Comparison of ENCODE assay signal across 10 mouse cellular contexts in the genomic region with DNA sequence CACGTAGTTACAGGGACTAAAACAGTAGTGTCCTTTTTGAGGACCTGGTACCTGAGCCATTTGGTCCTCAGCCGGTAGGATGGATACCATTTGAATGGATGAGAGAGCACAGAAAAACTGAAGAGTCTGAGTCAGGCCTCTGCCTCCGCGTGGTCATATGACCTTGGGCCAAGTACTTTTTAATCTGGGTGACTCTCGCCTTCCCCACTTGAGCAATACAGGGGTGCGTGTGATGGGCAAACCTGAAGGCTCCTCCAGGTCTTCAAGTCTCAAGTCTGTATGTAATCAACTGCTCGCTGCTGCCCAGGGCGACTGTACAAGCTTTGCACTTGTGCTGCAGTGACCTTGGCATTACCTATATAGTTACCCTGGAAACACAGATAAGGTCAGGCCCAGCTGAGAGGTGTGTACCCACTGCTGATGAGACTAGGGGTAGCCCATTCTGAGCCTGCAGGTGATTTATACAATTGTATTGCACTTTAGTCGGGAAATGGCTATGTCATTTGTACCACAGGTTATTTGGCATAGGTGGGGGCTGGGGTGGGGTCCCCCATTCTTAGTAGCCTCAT.
DNase-seq lines count a peak whose midpoint lies in the region; ATAC-seq and TF ChIP-seq lines count a peak whose summit lies in the region.
"Had no signal": no experiment of that assay in that cellular context is flagged by ENCODE, and none has a peak within 500 bp of the region (broad histone marks: within the 10 kb centered on the region; RNA-seq: fewer than 3 reads in every experiment).

No protein-coding gene starts in this region.

- 71% methylated on average over 9 of the region's 9 CpGs for WGBS in lung, embryonic 14.5 days
- 66% methylated on average over 9 of the region's 9 CpGs for WGBS in lung, adult 2 months
- WGBS in hindbrain, embryonic 14.5 days = 81% methylated on average over 9 of the region's 9 CpGs
- 85% methylated on average over 9 of the region's 9 CpGs for WGBS in neural tube, embryonic 14.5 days

- no peak for TF ChIP-seq POLR2A in lung, adult 2 months (IDR thresholded peaks at IDR 0.05; ENCODE audit: borderline replicate concordance, extremely low read depth, low read depth, low read length)

- ATAC-seq in lung, embryonic 14.5 days (ENCODE audit: insufficient read depth) = 0 out of 2 replicates have a peak, but pooled peaks have one; percentile 16
- ATAC-seq in hindbrain, embryonic 14.5 days (ENCODE audit: low FRiP score) = peak; percentile 28; the same call in 1 of the 2 replicates
- peak; percentile 16; the same call in 1 of the 2 replicates for ATAC-seq in neural tube, embryonic 14.5 days (ENCODE audit: low read depth)

- no peak overlapping the region for H3K27ac ChIP-seq in lung, embryonic 14.5 days (ENCODE audit: low read depth)
- H3K27ac ChIP-seq in hindbrain, embryonic 14.5 days = 0 out of 2 replicates have a peak overlapping the region, but pooled peaks have one; percentile 48
- peak overlapping the region; percentile 28; the same call in 1 of the 2 replicates for H3K27ac ChIP-seq in neural tube, embryonic 14.5 days (ENCODE audit: low read depth, low read length)
- H3K27ac ChIP-seq: kidney, postnatal 0 days; macrophage had no signal

- no peak overlapping the region for H3K9ac ChIP-seq in lung, embryonic 14.5 days
- no peak overlapping the region for H3K9ac ChIP-seq in hindbrain, embryonic 14.5 days
- no peak overlapping the region for H3K9ac ChIP-seq in neural tube, embryonic 14.5 days (replicated peaks; ENCODE audit: low read depth, low read length)

- no peak for TF ChIP-seq CTCF in lung, embryonic 14.5 days (IDR thresholded peaks at IDR 0.05; ENCODE audit: low read depth)
- no peak for TF ChIP-seq CTCF in lung, adult 2 months (IDR thresholded peaks at IDR 0.05; ENCODE audit: insufficient read depth, low read length)

- no peaks in the 10 kb centered on the region for H3K4me1 ChIP-seq in lung, embryonic 14.5 days (ENCODE audit: insufficient read depth)
- no peaks in the 10 kb centered on the region for H3K4me1 ChIP-seq in lung, adult 2 months (ENCODE audit: control insufficient read depth, insufficient read depth, low read length)
- H3K4me1 ChIP-seq in hindbrain, embryonic 14.5 days (replicated peaks; ENCODE audit: control insufficient read depth, insufficient read depth, low read length) = peaks cover 17% of the 10 kb centered on the region
- H3K4me1 ChIP-seq in neural tube, embryonic 14.5 days (ENCODE audit: control insufficient read depth, insufficient read depth, low read length) = peaks cover 9% of the 10 kb centered on the region; the same call in 1 of the 2 replicates

- no peaks in the 10 kb centered on the region for H3K27me3 ChIP-seq in lung, embryonic 14.5 days (ENCODE audit: insufficient read depth, low read length)
- H3K27me3 ChIP-seq in hindbrain, embryonic 14.5 days (ENCODE audit: control insufficient read depth, insufficient read depth, low read length) = no peaks in the 10 kb centered on the region
- H3K27me3 ChIP-seq in neural tube, embryonic 14.5 days (ENCODE audit: control insufficient read depth, insufficient read depth, low read length) = no peaks in the 10 kb centered on the region

- no peak overlapping the region for H3K4me3 ChIP-seq in lung, embryonic 14.5 days (ENCODE audit: low read depth, low read length)
- H3K4me3 ChIP-seq in lung, adult 2 months (replicated peaks; ENCODE audit: extremely low read depth, low read depth, low read length) = no peak overlapping the region
- H3K4me3 ChIP-seq in hindbrain, embryonic 14.5 days (replicated peaks; ENCODE audit: low read length) = no peak overlapping the region
- no peak overlapping the region for H3K4me3 ChIP-seq in neural tube, embryonic 14.5 days (ENCODE audit: low read depth, low read length)

- DNase-seq in adrenal gland, adult 2 months = peak; percentile 71
- no peak for DNase-seq in adrenal gland, postnatal 4 days (ENCODE audit: low spot score in 2 of 2)
- no peak for DNase-seq in lung, embryonic 14.5 days
- DNase-seq in lung, adult 2 months = no peak
- DNase-seq in hindbrain, embryonic 14.5 days (ENCODE audit: low spot score) = no peak
- no peak for DNase-seq in cerebellum, postnatal 36 days
- DNase-seq in ovary, postnatal 36 days (ENCODE audit: low spot score) = no peak

- H3K9me3 ChIP-seq in lung, embryonic 14.5 days (ENCODE audit: low read depth, low read length) = no peaks in the 10 kb centered on the region
- no peaks in the 10 kb centered on the region for H3K9me3 ChIP-seq in hindbrain, embryonic 14.5 days (ENCODE audit: control insufficient read depth, low read length)
- H3K9me3 ChIP-seq in neural tube, embryonic 14.5 days (ENCODE audit: control insufficient read depth, low read length) = no peaks in the 10 kb centered on the region

- H3K36me3 ChIP-seq in lung, embryonic 14.5 days (ENCODE audit: insufficient read depth) = no peaks in the 10 kb centered on the region
- H3K36me3 ChIP-seq in hindbrain, embryonic 14.5 days (replicated peaks; ENCODE audit: control insufficient read depth, insufficient read depth) = peaks cover 2% of the 10 kb centered on the region; the same call in 1 of the 2 replicates
- H3K36me3 ChIP-seq in neural tube, embryonic 14.5 days (ENCODE audit: control insufficient read depth, insufficient read depth, low read length) = no peaks in the 10 kb centered on the region

- H3K4me2 ChIP-seq in lung, embryonic 14.5 days = no peak overlapping the region
- H3K4me2 ChIP-seq in hindbrain, embryonic 14.5 days (replicated peaks) = no peak overlapping the region
- H3K4me2 ChIP-seq in neural tube, embryonic 14.5 days (ENCODE audit: low read depth, low read length) = no peak overlapping the region
